Mouse (Mus musculus) embryo, embryonic 9.5 days (tissue): Measurements from ENCODE around the gene Zmat5.
A peak's percentile ranks its signal among the peaks of the same experiment; 100 is the strongest.

ENCODE experiments used
- DNase-seq: peaks from one replicate; pipeline ENCODE4 v3.0.0-alpha.2; 2017; ENCODE audit errors: extremely low spot score

Zmat5 gene

GRCm38 (mm10) chr11:4772925-4773324 is 68.4 kb downstream of the Zmat5 start:
- peak; percentile 58 for DNase-seq

- DNase-seq: no peak
These were observed 76.4 kb downstream of the Zmat5 start for GRCm38 (mm10) chr11:4780927-4781326.

GRCm38 (mm10) chr11:4783116-4783515 is 78.6 kb downstream of the Zmat5 start:
- no peak for DNase-seq

GRCm38 (mm10) chr11:4784629-4785142 is 80.2 kb downstream of the Zmat5 start:
- DNase-seq: no peak
